Mouse (Mus musculus) kidney, adult 10 weeks (tissue): ENCODE measurements around the gene Hypk. TPM values are rescaled to one million over a fixed set of nuclear protein-coding genes. Genes with fewer than 3 reads are reported as not detected.

Source experiments
- polyA plus RNA-seq: library from polyadenylated mRNA; stranded (reverse); fragments of 350-450 nt; fragmentation: Illumina TruSeq; extraction: RNeasy Lipid Tissue Mini Kit (QIAGEN cat#74804); gene quantifications from one replicate; pipeline ENCODE4 v1.2.3, GENCODE M21; 2014; ENCODE audit warnings: low read depth, low replicate concordance

The Hypk gene
- polyA plus RNA-seq, result 37.1 TPM

DNA sequence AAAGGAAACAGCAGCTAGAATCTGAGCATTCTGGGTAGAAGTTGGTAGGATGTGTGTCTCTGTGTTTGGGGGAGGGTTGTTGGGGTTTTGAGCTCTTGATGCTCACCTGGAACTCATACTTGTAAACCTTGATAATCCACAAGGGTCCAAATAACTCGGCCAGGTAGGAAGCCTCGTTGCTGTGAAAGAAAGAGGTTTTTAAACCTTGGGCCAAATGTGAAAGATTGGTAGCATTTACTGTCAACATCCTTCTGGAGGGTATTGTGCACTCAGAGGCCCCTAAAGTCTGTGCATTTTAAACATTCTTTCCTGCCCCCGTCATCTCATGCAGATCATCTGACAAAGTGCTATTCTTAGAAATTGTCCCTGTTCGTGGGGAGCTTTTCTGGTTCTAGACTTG is at the start of gene Hypk:
Gene Hypk (plus strand): TSS at position 301 of the 400 bp plus-strand sequence.

DNA sequence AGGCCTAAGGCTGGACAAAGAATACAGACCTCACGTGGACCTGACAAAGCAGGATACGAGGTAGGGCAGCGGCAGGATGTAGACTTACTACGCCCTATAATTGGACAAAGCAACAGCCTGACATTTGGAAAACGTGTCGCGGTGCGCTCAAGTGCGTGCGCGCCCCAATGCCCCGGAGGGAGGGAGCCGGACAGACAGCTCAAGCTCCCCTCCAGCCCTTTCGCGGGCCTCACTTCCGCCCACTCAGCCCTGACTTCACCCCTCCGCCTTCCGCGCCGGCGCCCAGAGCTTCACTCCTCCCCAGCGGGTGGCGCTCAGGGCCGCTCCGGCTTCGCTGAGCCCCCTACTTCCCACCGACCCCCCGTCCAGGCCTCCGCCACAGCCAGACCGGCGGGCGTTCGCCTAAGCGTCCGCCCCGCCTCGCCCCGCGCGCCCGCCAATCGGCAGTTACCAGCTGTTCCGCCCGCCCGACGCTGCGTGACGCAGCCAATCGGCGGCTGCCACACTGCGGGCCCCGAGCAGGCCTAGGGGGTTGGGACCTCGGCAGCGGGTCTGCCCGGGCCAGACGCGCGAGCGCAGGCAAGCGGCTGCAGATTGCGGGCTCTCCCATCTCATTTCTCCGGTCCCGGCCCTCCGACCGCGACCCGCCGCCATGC is 39.6 kb upstream of the Hypk start, which contains the start of the genes Pdia3 and Catsper2:
Gene Pdia3 (plus strand): TSS at position 389 of the 656 bp plus-strand sequence.
Gene Catsper2 (minus strand): TSS at position 406 of the 656 bp plus-strand sequence.

DNA sequence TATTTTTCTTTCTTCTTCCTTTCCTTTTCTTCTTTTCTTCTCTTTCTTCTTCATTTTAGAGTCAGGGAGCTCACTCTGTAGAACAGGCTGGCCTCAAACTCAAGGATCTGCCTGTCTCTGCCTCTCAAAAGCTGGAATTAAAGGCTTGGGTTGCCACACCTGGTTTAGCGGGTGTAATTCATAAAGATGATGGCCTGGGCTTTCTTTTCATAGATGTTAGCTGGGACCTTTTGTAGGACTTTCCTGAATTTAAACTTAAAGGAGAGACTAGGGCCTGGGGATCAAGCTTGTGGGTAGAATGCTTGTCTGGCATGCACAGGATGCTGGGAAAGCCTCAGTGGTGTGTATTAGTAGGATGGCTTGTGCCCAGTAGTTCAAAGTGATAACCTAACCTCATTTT is 8.9 kb upstream of the Hypk start, which contains the start of gene Ell3:
Gene Ell3 (minus strand): TSS at position 101 of the 400 bp plus-strand sequence.

DNA sequence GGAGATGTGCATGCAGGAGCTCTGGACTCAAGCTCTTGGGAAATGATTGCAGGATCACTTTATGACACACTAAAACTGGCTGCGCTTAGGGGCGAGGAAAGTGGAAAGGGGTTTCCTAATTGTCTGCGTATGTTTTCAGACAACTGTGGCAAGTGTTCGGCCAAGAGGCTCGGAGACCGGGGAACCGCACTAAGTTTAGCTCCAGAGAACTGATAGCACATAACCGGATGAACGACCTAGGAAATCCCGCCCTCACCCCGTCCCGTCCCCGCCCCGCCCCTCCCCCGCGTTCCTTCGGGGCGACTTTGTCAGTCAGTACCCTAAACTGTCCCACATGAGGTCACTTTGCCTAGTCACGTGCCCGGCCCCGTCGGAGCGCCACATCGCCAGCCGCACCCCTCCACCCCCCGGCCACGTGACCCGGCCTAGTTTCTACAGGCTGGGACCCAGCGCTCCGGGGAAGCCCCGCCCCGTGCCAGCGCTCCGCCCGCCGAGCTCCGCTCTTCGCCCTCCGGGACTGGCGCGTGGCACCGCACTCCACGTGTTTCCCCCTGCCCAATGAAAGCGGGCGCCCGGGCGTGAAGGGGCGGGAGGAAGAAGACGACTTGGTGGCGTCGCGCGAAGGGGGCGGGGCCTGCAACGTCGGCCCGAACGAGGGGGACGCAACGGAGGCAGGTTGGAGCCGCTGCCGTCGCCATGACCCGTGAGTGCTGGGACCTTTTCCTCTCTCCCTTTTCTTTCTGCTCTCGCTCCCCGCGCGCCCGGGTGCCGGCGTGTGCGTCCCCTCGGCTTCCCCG is 4.2 kb upstream of the Hypk start, which contains the start of gene Serf2:
Gene Serf2 (plus strand): TSS at position 457 of the 797 bp plus-strand sequence.

DNA sequence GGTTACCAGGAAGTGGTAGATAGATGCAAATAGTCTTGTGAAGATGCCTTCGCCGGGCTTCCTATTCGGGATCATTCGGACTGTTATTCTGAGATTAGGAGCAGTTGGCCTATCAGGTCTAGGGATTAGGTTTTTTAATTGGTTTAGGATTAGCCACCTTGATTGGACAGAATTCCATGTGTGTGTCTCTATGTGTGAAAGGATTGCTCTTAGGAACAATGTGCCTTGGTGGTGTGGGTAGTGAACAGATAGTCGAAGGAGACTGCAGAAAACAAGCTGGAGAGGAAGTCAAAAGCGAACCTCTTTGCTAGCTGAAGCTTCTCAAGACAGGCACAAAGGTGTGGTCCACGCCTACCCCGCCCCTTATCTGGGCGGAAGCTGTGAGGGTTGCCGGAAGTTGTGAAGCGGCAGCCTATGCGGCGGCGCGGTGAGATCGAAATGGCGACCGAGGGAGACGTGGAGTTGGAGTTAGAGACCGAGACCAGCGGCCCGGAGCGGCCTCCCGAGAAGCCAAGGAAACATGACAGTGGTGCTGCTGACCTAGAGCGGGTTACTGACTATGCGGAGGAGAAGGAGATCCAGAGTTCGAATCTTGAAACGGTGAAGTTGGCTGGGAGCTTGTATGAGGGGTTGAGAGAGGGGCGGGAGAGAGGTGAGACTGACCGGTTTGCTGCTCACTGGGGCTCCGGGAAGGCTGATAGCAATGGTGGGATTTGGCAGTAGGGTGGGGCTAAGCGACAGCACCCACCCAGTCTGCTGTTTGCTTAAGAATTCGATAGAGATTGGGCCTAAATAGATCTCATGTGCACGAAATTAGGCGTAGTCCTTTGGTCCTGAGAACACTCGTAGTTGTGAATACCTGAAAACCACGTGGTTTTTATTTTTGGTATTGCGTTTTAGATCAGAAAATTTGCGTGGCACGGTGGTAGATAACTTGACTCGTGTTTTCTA is 3.9 kb downstream of the Hypk start, which contains the start of gene Serinc4:
Gene Serinc4 (minus strand): TSS at position 90 of the 951 bp plus-strand sequence.

DNA sequence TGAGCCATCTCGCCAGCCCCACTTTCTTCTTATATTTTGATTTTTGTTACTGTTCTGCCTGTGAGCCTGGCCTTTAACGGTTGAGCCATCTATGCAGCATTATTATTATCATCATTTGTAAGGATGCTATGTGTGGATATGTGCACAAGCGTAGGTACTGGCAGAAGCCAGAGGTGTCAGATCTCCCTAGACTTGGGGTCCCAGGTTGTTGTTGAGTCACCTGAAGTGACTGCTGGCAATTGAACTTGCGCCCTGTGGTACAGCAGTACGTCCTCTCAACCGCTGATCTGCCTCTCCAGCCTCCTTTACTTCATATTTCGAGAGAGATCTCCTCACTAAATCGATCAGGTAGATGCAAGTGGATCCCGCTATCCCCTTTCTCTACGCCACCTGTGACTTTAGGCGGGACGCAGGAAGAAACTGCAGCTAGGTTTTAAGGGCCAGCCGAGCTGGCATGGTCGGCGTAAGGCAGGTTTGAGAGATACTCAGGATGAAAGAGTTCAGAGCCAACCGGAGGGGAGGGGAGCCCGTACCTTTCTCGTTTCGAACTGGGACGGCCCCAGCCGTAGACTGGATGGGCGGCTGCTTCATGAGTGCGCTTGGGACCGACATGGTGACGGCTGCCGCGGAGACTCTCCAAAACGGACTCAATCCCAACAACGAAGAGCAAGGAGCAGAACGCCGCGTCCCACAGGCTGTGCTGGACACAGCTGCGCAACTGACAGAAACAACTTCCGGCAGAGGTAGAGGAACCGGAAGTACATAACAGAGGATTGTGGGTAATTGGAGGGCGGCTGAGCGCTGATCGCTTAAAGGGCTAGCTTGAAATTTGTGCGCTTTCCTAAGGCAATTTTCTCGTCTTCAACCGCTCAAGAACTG is 20.4 kb downstream of the Hypk start, which contains the start of gene Mfap1b:
Gene Mfap1b (minus strand): TSS at position 767 of the 879 bp plus-strand sequence.

DNA sequence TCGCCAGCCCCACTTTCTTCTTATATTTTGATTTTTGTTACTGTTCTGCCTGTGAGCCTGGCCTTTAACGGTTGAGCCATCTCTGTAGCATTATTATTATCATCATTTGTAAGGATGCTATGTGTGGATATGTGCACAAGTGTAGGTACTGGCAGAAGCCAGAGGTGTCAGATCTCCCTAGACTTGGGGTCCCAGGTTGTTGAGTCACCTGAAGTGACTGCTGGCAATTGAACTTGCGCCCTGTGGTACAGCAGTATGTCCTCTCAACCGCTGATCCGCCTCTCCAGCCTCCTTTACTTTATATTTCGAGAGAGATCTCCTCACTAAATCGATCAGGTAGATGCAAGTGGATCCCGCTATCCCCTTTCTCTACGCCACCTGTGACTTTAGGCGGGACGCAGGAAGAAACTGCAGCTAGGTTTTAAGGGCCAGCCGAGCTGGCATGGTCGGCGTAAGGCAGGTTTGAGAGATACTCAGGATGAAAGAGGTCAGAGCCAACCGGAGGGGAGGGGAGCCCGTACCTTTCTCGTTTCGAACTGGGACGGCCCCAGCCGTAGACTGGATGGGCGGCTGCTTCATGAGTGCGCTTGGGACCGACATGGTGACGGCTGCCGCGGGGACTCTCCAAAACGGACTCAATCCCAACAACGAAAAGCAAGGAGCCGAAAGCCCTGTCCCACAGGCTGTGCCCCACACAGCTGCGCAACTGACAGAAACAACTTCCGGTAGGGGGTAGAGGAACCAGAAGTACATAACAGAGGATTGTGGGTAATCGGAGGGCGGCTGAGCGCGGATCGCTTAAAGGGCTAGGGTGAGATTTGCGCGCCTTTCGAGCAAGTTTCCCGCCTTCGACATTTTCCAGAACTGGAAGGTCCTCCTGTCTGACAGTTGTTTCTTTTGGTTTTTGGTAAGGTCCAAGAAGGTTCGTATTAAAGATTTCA is 53.1 kb downstream of the Hypk start, which contains the start of the genes Mfap1a and Wdr76:
Gene Mfap1a (minus strand): TSS at position 724 of the 941 bp plus-strand sequence.
Gene Wdr76 (plus strand): TSS at position 782 of the 941 bp plus-strand sequence.

Other genes starting within 250 kb of the Hypk start
- gene Trp53bp1, start 181.9 kb upstream of the Hypk start, polyA plus RNA-seq, result 7.5 TPM
- 0.08 TPM for gene Map1a, start 163.7 kb upstream of the Hypk start, polyA plus RNA-seq
- gene Ppip5k1, start 97.9 kb upstream of the Hypk start, polyA plus RNA-seq, result 14.8 TPM
- 14.6 TPM for gene Ckmt1, start 95.6 kb upstream of the Hypk start, polyA plus RNA-seq
- not detected for gene Strc, start 66.1 kb upstream of the Hypk start, polyA plus RNA-seq
- 1,198 TPM for gene Pdia3, start 39.5 kb upstream of the Hypk start, polyA plus RNA-seq
- gene Catsper2, start 39.5 kb upstream of the Hypk start, polyA plus RNA-seq, result 1.3 TPM
- gene Ell3, start 9.0 kb upstream of the Hypk start, polyA plus RNA-seq, result 9.0 TPM
- gene Serf2, start 4.1 kb upstream of the Hypk start, polyA plus RNA-seq, result 91.2 TPM
- not detected for gene Serinc4, start 3.5 kb downstream of the Hypk start, polyA plus RNA-seq
- gene Mfap1b, start 20.8 kb downstream of the Hypk start, polyA plus RNA-seq, result 57.1 TPM
- gene Mfap1a, start 53.4 kb downstream of the Hypk start, polyA plus RNA-seq, result 58.8 TPM
- gene Wdr76, start 53.4 kb downstream of the Hypk start, polyA plus RNA-seq, result 7.2 TPM